Mouse (Mus musculus): Measurements from ENCODE around the gene Pla2g4e. TPM values are rescaled to one million over a fixed set of nuclear protein-coding genes. Genes with fewer than 3 reads are reported as not detected.
A peak's percentile ranks its signal among the peaks of the same experiment; 100 is the strongest.

Gene Pla2g4e
- 1.1 and 1.2 TPM in 2 replicates for polyA plus RNA-seq (2015; fragmentation: Nextera tagmentation; extraction: Ambion mirVana)

- WGBS = 5% methylated on average over 27 of the region's 27 CpGs
- H3K4me3 ChIP-seq = peak within 1 kb of the TSS; percentile 54
- H3K27me3 ChIP-seq (replicated peaks) = peaks cover 35% of the 10 kb centered on the region; the same call in 1 of the 2 replicates
- H3K4me2 ChIP-seq = peak within 1 kb of the TSS; percentile 79
- H3K4me1 ChIP-seq = peaks cover 20% of the 10 kb centered on the region
- peak within 1 kb of the TSS; percentile 73 for H3K27ac ChIP-seq (replicated peaks)
- no peak; the same call in 1 of the 2 replicates for ATAC-seq (ENCODE audit: extremely low read depth, insufficient number of reproducible peaks, low FRiP score, low TSS enrichment)
- H3K36me3 ChIP-seq = no peaks in the 10 kb centered on the region
- peak within 1 kb of the TSS; percentile 79 for H3K9ac ChIP-seq
- H3K9me3 ChIP-seq = no peaks in the 10 kb centered on the region
Measured at GRCm38 (mm10) chr2:120244679-120245420, at the start of gene Pla2g4e. Gene Pla2g4e, minus strand, starts transcription at chr2:120245335.

GRCm38 (mm10) chr2:120291471-120292078 is 46.4 kb upstream of the Pla2g4e start:
- no peak overlapping the region for H3K9ac ChIP-seq
- H3K27me3 ChIP-seq (replicated peaks) = no peaks in the 10 kb centered on the region
- no peaks in the 10 kb centered on the region for H3K9me3 ChIP-seq
- no peak for ATAC-seq (ENCODE audit: extremely low read depth, insufficient number of reproducible peaks, low FRiP score, low TSS enrichment)
- no peak overlapping the region for H3K4me2 ChIP-seq
- no peak overlapping the region for H3K4me3 ChIP-seq
- H3K4me1 ChIP-seq = no peaks in the 10 kb centered on the region
- no peak overlapping the region for H3K27ac ChIP-seq (replicated peaks)
- WGBS = 72% methylated on average over 9 of the region's 9 CpGs
- H3K36me3 ChIP-seq = no peaks in the 10 kb centered on the region

- Histone ChIP-seq H3K4me3 (no peak within 1 kb of the TSS), H3K4me2 (no peak within 1 kb of the TSS), H3K27me3 (replicated peaks) (no peaks in the 10 kb centered on the region), H3K36me3 (no peaks in the 10 kb centered on the region), H3K4me1 (no peaks in the 10 kb centered on the region), H3K27ac (replicated peaks) (no peak within 1 kb of the TSS), H3K9ac (no peak within 1 kb of the TSS), H3K9me3 (no peaks in the 10 kb centered on the region)
- no peak for ATAC-seq (ENCODE audit: extremely low read depth, insufficient number of reproducible peaks, low FRiP score, low TSS enrichment)
- WGBS = 61% methylated on average over 5 of the region's 5 CpGs
Measured at GRCm38 (mm10) chr2:120288995-120289394, 43.9 kb upstream of the Pla2g4e start, which contains the start of gene Pla2g4d. Gene Pla2g4d, minus strand, starts transcription at chr2:120289197.

- WGBS = 84% methylated on average over 3 of the region's 3 CpGs
- ATAC-seq (ENCODE audit: extremely low read depth, insufficient number of reproducible peaks, low FRiP score, low TSS enrichment) = no peak
- no peaks in the 10 kb centered on the region for H3K4me1 ChIP-seq
Measured at GRCm38 (mm10) chr2:120288401-120288800, 43.3 kb upstream of the Pla2g4e start.

GRCm38 (mm10) chr2:120285639-120286038 is 40.5 kb upstream of the Pla2g4e start:
- H3K4me1 ChIP-seq = no peaks in the 10 kb centered on the region
- 65% methylated on average over 4 of the region's 4 CpGs for WGBS
- 0 out of 2 replicates have a peak, but pooled peaks cover 3% of the 10 kb centered on the region for H3K27me3 ChIP-seq (replicated peaks)
- no peak for ATAC-seq (ENCODE audit: extremely low read depth, insufficient number of reproducible peaks, low FRiP score, low TSS enrichment)
- H3K27ac ChIP-seq (replicated peaks) = no peak overlapping the region
- no peaks in the 10 kb centered on the region for H3K36me3 ChIP-seq
- no peak overlapping the region for H3K9ac ChIP-seq
- H3K9me3 ChIP-seq = no peaks in the 10 kb centered on the region
- no peak overlapping the region for H3K4me3 ChIP-seq
- H3K4me2 ChIP-seq = no peak overlapping the region

More at GRCm38 (mm10) chr2:120288401-120288800, 43.3 kb upstream of the Pla2g4e start:
- Histone ChIP-seq H3K9me3 (no peaks in the 10 kb centered on the region), H3K36me3 (no peaks in the 10 kb centered on the region), H3K4me2 (no peak overlapping the region), H3K27me3 (replicated peaks) (no peaks in the 10 kb centered on the region), H3K9ac (no peak overlapping the region), H3K27ac (replicated peaks) (no peak overlapping the region), H3K4me3 (no peak overlapping the region)

- Histone ChIP-seq H3K9ac (no peak overlapping the region), H3K36me3 (no peaks in the 10 kb centered on the region)
- ATAC-seq (ENCODE audit: extremely low read depth, insufficient number of reproducible peaks, low FRiP score, low TSS enrichment) = no peak
Measured at GRCm38 (mm10) chr2:120284705-120285104, 39.6 kb upstream of the Pla2g4e start.

GRCm38 (mm10) chr2:120284094-120284493 is 39.0 kb upstream of the Pla2g4e start:
- WGBS = 74% methylated on average over 5 of the region's 5 CpGs
- Histone ChIP-seq H3K9ac (no peak overlapping the region), H3K36me3 (no peaks in the 10 kb centered on the region), H3K27me3 (replicated peaks) (0 out of 2 replicates have a peak, but pooled peaks cover 3% of the 10 kb centered on the region), H3K9me3 (no peaks in the 10 kb centered on the region), H3K4me2 (no peak overlapping the region), H3K27ac (replicated peaks) (no peak overlapping the region), H3K4me1 (no peaks in the 10 kb centered on the region), H3K4me3 (no peak overlapping the region)
- no peak for ATAC-seq (ENCODE audit: extremely low read depth, insufficient number of reproducible peaks, low FRiP score, low TSS enrichment)

More at GRCm38 (mm10) chr2:120284705-120285104, 39.6 kb upstream of the Pla2g4e start:
- no peak overlapping the region for H3K27ac ChIP-seq (replicated peaks)
- no peaks in the 10 kb centered on the region for H3K4me1 ChIP-seq
- H3K4me2 ChIP-seq = no peak overlapping the region
- H3K27me3 ChIP-seq (replicated peaks) = 0 out of 2 replicates have a peak, but pooled peaks cover 3% of the 10 kb centered on the region
- no peaks in the 10 kb centered on the region for H3K9me3 ChIP-seq
- no peak overlapping the region for H3K4me3 ChIP-seq

GRCm38 (mm10) chr2:120283550-120283949 is 38.4 kb upstream of the Pla2g4e start:
- H3K9me3 ChIP-seq = no peaks in the 10 kb centered on the region
- WGBS = 44% methylated on average over 6 of the region's 6 CpGs
- no peaks in the 10 kb centered on the region for H3K36me3 ChIP-seq
- no peak overlapping the region for H3K4me2 ChIP-seq
- no peaks in the 10 kb centered on the region for H3K4me1 ChIP-seq
- no peak for ATAC-seq (ENCODE audit: extremely low read depth, insufficient number of reproducible peaks, low FRiP score, low TSS enrichment)
- no peak overlapping the region for H3K27ac ChIP-seq (replicated peaks)
- H3K4me3 ChIP-seq = no peak overlapping the region
- H3K9ac ChIP-seq = 0 out of 2 replicates have a peak overlapping the region, but pooled peaks have one; percentile 5
- 0 out of 2 replicates have a peak, but pooled peaks cover 3% of the 10 kb centered on the region for H3K27me3 ChIP-seq (replicated peaks)

GRCm38 (mm10) chr2:120281221-120281620 is 36.1 kb upstream of the Pla2g4e start:
- H3K4me1 ChIP-seq = no peaks in the 10 kb centered on the region
- 0 out of 2 replicates have a peak, but pooled peaks cover 3% of the 10 kb centered on the region for H3K27me3 ChIP-seq (replicated peaks)
- no peaks in the 10 kb centered on the region for H3K9me3 ChIP-seq
- H3K27ac ChIP-seq (replicated peaks) = no peak overlapping the region
- H3K4me3 ChIP-seq = no peak overlapping the region
- H3K4me2 ChIP-seq = no peak overlapping the region
- 45% methylated on average over 3 of the region's 3 CpGs for WGBS
- H3K36me3 ChIP-seq = no peaks in the 10 kb centered on the region
- no peak for ATAC-seq (ENCODE audit: extremely low read depth, insufficient number of reproducible peaks, low FRiP score, low TSS enrichment)
- H3K9ac ChIP-seq = no peak overlapping the region

- Histone ChIP-seq H3K4me2 (no peak overlapping the region), H3K4me3 (no peak overlapping the region), H3K9me3 (no peaks in the 10 kb centered on the region), H3K4me1 (no peaks in the 10 kb centered on the region), H3K27me3 (replicated peaks) (0 out of 2 replicates have a peak, but pooled peaks cover 3% of the 10 kb centered on the region), H3K27ac (replicated peaks) (no peak overlapping the region), H3K36me3 (no peaks in the 10 kb centered on the region), H3K9ac (no peak overlapping the region)
- WGBS = 18% methylated on average over 8 of the region's 8 CpGs
- ATAC-seq (ENCODE audit: extremely low read depth, insufficient number of reproducible peaks, low FRiP score, low TSS enrichment) = no peak
Measured at GRCm38 (mm10) chr2:120279961-120280360, 34.8 kb upstream of the Pla2g4e start.

- no peaks in the 10 kb centered on the region for H3K36me3 ChIP-seq
- H3K4me3 ChIP-seq = no peak overlapping the region
- H3K27ac ChIP-seq (replicated peaks) = no peak overlapping the region
- no peak overlapping the region for H3K9ac ChIP-seq
- 69% methylated on average over 4 of the region's 4 CpGs for WGBS
- H3K4me1 ChIP-seq = no peaks in the 10 kb centered on the region
- no peak for ATAC-seq (ENCODE audit: extremely low read depth, insufficient number of reproducible peaks, low FRiP score, low TSS enrichment)
- H3K4me2 ChIP-seq = no peak overlapping the region
- H3K27me3 ChIP-seq (replicated peaks) = 0 out of 2 replicates have a peak, but pooled peaks cover 3% of the 10 kb centered on the region
- H3K9me3 ChIP-seq = no peaks in the 10 kb centered on the region
Measured at GRCm38 (mm10) chr2:120276951-120277350, 31.8 kb upstream of the Pla2g4e start.
